Mouse (Mus musculus): ENCODE results near the gene Dis3l. TPM values are rescaled to one million over a fixed set of nuclear protein-coding genes. Genes with fewer than 3 reads are reported as not detected.

The Dis3l gene
- polyA plus RNA-seq, 1 experiment from 2014 or later: 23.9 TPM

DNA sequence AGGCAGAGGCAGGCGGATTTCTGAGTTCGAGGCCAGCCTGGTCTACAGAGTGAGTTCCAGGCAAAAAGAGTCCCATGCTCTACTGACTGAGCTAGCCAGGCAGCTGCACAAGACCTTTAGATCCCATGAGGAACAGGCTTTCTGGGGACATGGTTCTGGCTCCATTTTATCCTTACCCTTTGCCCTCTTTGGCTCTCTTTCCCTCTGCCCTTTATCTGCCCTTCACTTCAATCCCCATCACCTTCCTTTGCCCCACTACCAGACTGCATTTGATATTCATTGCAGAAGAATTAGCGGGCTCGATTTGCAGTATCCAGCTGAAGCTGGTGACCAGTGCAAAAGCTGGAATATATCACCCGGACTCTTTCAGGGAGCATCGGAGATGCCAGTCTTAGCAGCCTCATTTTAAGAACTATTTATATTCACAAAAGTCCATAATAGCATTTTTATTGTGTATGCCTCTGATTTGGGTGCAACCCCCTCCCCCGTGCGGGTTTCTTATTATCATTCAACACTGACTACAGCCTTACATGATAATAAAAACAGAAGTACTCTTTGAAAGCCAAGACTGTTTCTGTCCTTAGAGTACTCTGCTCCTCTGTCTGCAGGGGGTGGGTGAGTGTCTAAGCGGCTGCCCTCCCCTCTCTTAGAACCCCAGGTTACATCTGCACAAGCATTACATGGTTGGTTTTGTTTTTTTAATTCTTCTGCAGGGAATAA is 20.3 kb upstream of the Dis3l start:
- no peak overlapping the region for H3K27ac ChIP-seq (ENCODE audit: low read length)
- no peaks in the 10 kb centered on the region; the same call in 1 of the 2 replicates for H3K4me1 ChIP-seq (ENCODE audit: insufficient read depth, low read length)
- H3K9ac ChIP-seq (replicated peaks; ENCODE audit: low read length): no peak overlapping the region
- no peak for ATAC-seq (ENCODE audit: low FRiP score, low TSS enrichment)
- no peak overlapping the region for H3K4me2 ChIP-seq (replicated peaks; ENCODE audit: low read depth, low read length)
- no peaks in the 10 kb centered on the region for H3K9me3 ChIP-seq (ENCODE audit: low read length)
- no peak overlapping the region for H3K4me3 ChIP-seq (ENCODE audit: low read length)
- H3K36me3 ChIP-seq (ENCODE audit: insufficient read depth, low read length): no peaks in the 10 kb centered on the region
- WGBS: 85% methylated on average over 9 of the region's 9 CpGs
- no peaks in the 10 kb centered on the region for H3K27me3 ChIP-seq (ENCODE audit: insufficient read depth, low read length)

GRCm38 (mm10) chr9:64355627-64356026 is 14.5 kb upstream of the Dis3l start:
- H3K9ac ChIP-seq (replicated peaks; ENCODE audit: low read length): no peak overlapping the region
- no peaks in the 10 kb centered on the region for H3K36me3 ChIP-seq (ENCODE audit: insufficient read depth, low read length)
- no peaks in the 10 kb centered on the region for H3K9me3 ChIP-seq (ENCODE audit: low read length)
- WGBS: 87% methylated on average over 7 of the region's 7 CpGs
- no peak overlapping the region for H3K4me2 ChIP-seq (replicated peaks; ENCODE audit: low read depth, low read length)
- H3K27me3 ChIP-seq (ENCODE audit: insufficient read depth, low read length): no peaks in the 10 kb centered on the region
- H3K4me1 ChIP-seq (ENCODE audit: insufficient read depth, low read length): no peaks in the 10 kb centered on the region; the same call in 1 of the 2 replicates
- no peak for ATAC-seq (ENCODE audit: low FRiP score, low TSS enrichment)
- no peak overlapping the region for H3K4me3 ChIP-seq (ENCODE audit: low read length)
- H3K27ac ChIP-seq (ENCODE audit: low read length): no peak overlapping the region

- no peaks in the 10 kb centered on the region for H3K27me3 ChIP-seq (ENCODE audit: insufficient read depth, low read length)
- H3K4me1 ChIP-seq (ENCODE audit: insufficient read depth, low read length): no peaks in the 10 kb centered on the region
- no peak overlapping the region for H3K4me2 ChIP-seq (replicated peaks; ENCODE audit: low read depth, low read length)
- no peaks in the 10 kb centered on the region for H3K36me3 ChIP-seq (ENCODE audit: insufficient read depth, low read length)
- H3K9me3 ChIP-seq (ENCODE audit: low read length): no peaks in the 10 kb centered on the region
- no peak overlapping the region for H3K4me3 ChIP-seq (ENCODE audit: low read length)
- WGBS: 41% methylated on average over 3 of the region's 3 CpGs
- H3K27ac ChIP-seq (ENCODE audit: low read length): no peak overlapping the region
- no peak overlapping the region for H3K9ac ChIP-seq (replicated peaks; ENCODE audit: low read length)
- no peak for ATAC-seq (ENCODE audit: low FRiP score, low TSS enrichment)
These were observed 10.1 kb upstream of the Dis3l start for GRCm38 (mm10) chr9:64351191-64351590.

DNA sequence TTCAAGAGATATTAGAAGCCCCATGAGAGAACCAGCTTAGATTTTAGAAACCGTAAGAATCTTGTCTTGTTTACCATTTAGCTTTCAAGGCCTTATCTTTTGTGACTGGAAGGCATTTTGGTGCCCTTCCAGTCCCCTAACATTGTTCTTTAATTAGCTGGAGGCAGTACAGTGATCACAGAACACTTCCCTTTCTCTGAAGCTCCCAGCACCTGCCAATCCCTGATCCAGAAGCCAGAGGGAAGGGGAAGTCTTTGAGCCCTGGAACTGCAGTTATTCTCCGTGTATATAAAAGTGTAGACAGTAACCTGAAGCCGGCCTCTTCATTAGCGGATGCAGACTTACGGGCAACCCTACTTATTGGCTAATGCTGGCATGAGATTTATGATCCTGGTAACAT is 8.4 kb upstream of the Dis3l start:
- no peak overlapping the region for H3K9ac ChIP-seq (replicated peaks; ENCODE audit: low read length)
- no peak for ATAC-seq (ENCODE audit: low FRiP score, low TSS enrichment)
- no peak overlapping the region for H3K4me2 ChIP-seq (replicated peaks; ENCODE audit: low read depth, low read length)
- WGBS: 35% methylated on average over 5 of the region's 5 CpGs
- H3K36me3 ChIP-seq (ENCODE audit: insufficient read depth, low read length): no peaks in the 10 kb centered on the region
- no peaks in the 10 kb centered on the region for H3K4me1 ChIP-seq (ENCODE audit: insufficient read depth, low read length)
- H3K4me3 ChIP-seq (ENCODE audit: low read length): no peak overlapping the region
- no peak overlapping the region for H3K27ac ChIP-seq (ENCODE audit: low read length)
- H3K9me3 ChIP-seq (ENCODE audit: low read length): no peaks in the 10 kb centered on the region
- H3K27me3 ChIP-seq (ENCODE audit: insufficient read depth, low read length): no peaks in the 10 kb centered on the region

DNA sequence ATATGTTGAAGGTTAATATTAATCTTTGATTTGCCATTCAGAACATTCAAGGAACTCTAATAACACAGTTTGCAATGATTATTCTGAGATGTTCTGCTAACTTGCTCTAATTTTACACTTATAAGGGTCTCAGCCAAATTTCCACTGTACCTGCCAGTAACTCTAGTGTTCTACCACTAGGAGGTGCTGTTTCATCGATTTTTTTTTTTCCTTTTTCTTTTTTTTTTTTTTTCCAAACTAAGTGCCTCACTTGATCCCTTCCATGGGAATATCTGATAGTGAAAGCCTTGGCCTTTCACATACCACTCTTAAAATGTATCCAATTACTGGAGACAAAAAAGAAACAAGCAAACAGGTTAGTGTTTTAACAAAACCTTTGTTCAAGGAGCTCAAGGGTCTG is 6.3 kb upstream of the Dis3l start:
- no peak overlapping the region for H3K9ac ChIP-seq (replicated peaks; ENCODE audit: low read length)
- H3K27me3 ChIP-seq (ENCODE audit: insufficient read depth, low read length): no peaks in the 10 kb centered on the region
- H3K4me1 ChIP-seq (ENCODE audit: insufficient read depth, low read length): peaks cover 1% of the 10 kb centered on the region; the same call in 1 of the 2 replicates
- H3K4me2 ChIP-seq (replicated peaks; ENCODE audit: low read depth, low read length): no peak overlapping the region
- no peaks in the 10 kb centered on the region for H3K36me3 ChIP-seq (ENCODE audit: insufficient read depth, low read length)
- no peak for ATAC-seq (ENCODE audit: low FRiP score, low TSS enrichment)
- WGBS: 0% methylated on average over 1 of the region's 1 CpGs
- H3K4me3 ChIP-seq (ENCODE audit: low read length): no peak overlapping the region
- no peaks in the 10 kb centered on the region for H3K9me3 ChIP-seq (ENCODE audit: low read length)
- no peak overlapping the region for H3K27ac ChIP-seq (ENCODE audit: low read length)

DNA sequence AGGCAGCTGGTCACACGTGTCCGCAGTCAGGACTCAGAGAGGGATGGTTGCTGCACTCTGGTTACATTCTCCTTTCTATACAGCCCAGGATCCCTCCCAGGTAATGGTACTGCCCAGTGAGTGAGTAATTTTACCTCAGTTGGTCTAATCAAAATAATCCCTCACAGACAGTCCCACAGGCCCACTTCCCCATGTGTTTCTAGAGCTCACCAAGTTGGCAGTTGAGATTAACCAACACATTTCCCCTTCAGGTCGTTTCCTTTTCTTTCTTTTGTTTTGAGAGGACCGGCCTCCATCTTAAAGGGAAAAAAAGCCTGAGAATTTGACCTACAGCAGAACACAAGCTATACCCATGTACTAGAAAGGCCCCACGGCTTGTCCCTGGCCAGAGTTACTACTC is 4.8 kb upstream of the Dis3l start:
- no peak overlapping the region for H3K9ac ChIP-seq (replicated peaks; ENCODE audit: low read length)
- 58% methylated on average over 5 of the region's 5 CpGs for WGBS
- H3K27ac ChIP-seq (ENCODE audit: low read length): no peak overlapping the region
- no peaks in the 10 kb centered on the region for H3K27me3 ChIP-seq (ENCODE audit: insufficient read depth, low read length)
- H3K36me3 ChIP-seq (ENCODE audit: insufficient read depth, low read length): no peaks in the 10 kb centered on the region
- peaks cover 12% of the 10 kb centered on the region; the same call in 1 of the 2 replicates for H3K4me1 ChIP-seq (ENCODE audit: insufficient read depth, low read length)
- H3K4me2 ChIP-seq (replicated peaks; ENCODE audit: low read depth, low read length): no peak overlapping the region
- no peak for ATAC-seq (ENCODE audit: low FRiP score, low TSS enrichment)
- no peaks in the 10 kb centered on the region for H3K9me3 ChIP-seq (ENCODE audit: low read length)
- H3K4me3 ChIP-seq (ENCODE audit: low read length): no peak overlapping the region

GRCm38 (mm10) chr9:64343656-64344055 is 2.6 kb upstream of the Dis3l start:
- Histone ChIP-seq H3K27ac (ENCODE audit: low read length) (no peak overlapping the region), H3K4me1 (ENCODE audit: insufficient read depth, low read length) (peaks cover 21% of the 10 kb centered on the region; the same call in 1 of the 2 replicates), H3K27me3 (ENCODE audit: insufficient read depth, low read length) (no peaks in the 10 kb centered on the region), H3K9ac (replicated peaks; ENCODE audit: low read length) (no peak overlapping the region), H3K4me2 (replicated peaks; ENCODE audit: low read depth, low read length) (no peak overlapping the region), H3K9me3 (ENCODE audit: low read length) (no peaks in the 10 kb centered on the region), H3K36me3 (ENCODE audit: insufficient read depth, low read length) (no peaks in the 10 kb centered on the region), H3K4me3 (ENCODE audit: low read length) (no peak overlapping the region)
- 97% methylated on average over 2 of the region's 2 CpGs for WGBS
- no peak for ATAC-seq (ENCODE audit: low FRiP score, low TSS enrichment)

DNA sequence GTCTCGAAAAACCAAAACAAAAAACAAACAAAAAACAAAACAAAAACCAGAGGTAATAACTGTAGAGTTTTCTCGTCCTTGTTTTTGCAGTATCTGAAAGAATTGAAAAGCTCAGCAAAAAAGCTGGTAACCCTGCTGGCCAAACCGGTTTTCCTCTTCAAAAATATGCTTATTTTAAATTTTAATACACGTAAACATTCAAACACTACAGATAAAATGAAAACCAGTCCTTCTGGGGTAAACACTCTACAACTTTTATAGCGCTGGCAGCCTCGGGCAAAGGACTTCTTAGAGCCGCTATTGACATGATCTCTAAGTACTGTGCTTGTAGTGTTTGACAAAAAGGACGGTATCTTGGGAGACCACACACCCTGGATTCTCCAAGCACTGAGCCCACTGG is 583 bp upstream of the Dis3l start:
- no peak for ATAC-seq (ENCODE audit: low FRiP score, low TSS enrichment)
- Histone ChIP-seq H3K4me2 (replicated peaks; ENCODE audit: low read depth, low read length) (peak overlapping the region; percentile 73), H3K27ac (ENCODE audit: low read length) (peak overlapping the region; percentile 100; the same call in 1 of the 2 replicates), H3K4me3 (ENCODE audit: low read length) (peak overlapping the region; percentile 71), H3K27me3 (ENCODE audit: insufficient read depth, low read length) (no peaks in the 10 kb centered on the region), H3K4me1 (ENCODE audit: insufficient read depth, low read length) (peaks cover 21% of the 10 kb centered on the region; the same call in 1 of the 2 replicates), H3K9ac (replicated peaks; ENCODE audit: low read length) (peak overlapping the region; percentile 99; the same call in 1 of the 2 replicates), H3K9me3 (ENCODE audit: low read length) (no peaks in the 10 kb centered on the region), H3K36me3 (ENCODE audit: insufficient read depth, low read length) (peaks cover 4% of the 10 kb centered on the region; the same call in 1 of the 2 replicates)
- 61% methylated on average over 8 of the region's 8 CpGs for WGBS

DNA sequence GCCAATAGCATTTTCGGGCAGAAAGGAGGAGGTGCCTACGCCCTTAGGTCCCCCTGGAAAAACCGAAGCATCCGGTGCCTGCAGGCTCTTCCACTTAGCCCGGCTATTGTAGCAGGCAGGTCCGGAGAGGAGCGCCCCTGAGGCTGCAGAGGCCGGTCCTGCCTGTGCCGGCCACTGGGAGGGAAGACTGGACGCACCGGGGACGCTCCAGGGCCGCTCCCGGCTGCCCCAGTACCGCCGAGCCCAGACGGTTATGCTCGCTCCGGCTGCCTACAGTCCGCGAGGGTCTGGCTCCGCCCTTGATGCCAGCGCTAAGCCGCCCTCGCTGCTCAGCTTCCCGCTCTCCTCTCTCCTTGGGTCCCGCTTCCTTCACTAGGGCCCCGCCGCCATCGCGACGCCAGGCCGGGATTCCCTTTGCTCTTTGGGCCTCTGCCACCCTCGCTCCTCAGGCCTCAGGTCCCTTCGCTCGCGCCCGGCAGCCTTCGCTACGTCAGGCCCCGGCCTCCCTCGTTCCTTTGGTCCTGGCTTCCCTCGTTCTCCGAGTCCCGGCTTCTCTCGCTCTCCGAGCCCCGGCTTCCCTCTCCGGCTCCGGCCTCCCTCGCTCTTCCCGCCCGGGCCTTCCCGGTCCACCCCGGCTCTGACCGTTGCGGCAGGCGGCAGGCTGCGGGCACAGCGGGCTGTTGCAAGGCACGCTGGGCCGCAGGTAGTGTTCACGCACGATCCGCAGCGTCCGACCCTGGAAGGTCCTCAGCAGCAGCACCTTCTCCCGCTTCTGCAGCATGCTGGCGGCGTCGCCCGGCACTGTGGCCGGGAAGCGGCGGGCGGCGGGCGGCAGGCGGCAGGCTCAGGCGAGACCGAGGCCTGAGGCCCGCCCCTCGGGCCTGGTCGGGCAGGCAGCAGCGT is 486 bp downstream of the Dis3l start:
- peaks cover 21% of the 10 kb centered on the region; the same call in 1 of the 2 replicates for H3K4me1 ChIP-seq (ENCODE audit: insufficient read depth, low read length)
- WGBS: under 1% methylated on average over 83 of the region's 85 CpGs
- peak overlapping the region; percentile 73 for H3K4me2 ChIP-seq (replicated peaks; ENCODE audit: low read depth, low read length)
- H3K9ac ChIP-seq (replicated peaks; ENCODE audit: low read length): peak overlapping the region; percentile 99
- no peaks in the 10 kb centered on the region for H3K9me3 ChIP-seq (ENCODE audit: low read length)
- H3K27ac ChIP-seq (ENCODE audit: low read length): peak overlapping the region; percentile 100
- H3K27me3 ChIP-seq (ENCODE audit: insufficient read depth, low read length): no peaks in the 10 kb centered on the region
- H3K36me3 ChIP-seq (ENCODE audit: insufficient read depth, low read length): peaks cover 12% of the 10 kb centered on the region; the same call in 1 of the 2 replicates
- ATAC-seq (ENCODE audit: low FRiP score, low TSS enrichment): peak; percentile 96
- peak overlapping the region; percentile 71 for H3K4me3 ChIP-seq (ENCODE audit: low read length)

All from kidney, embryonic 16.5 days (tissue).